Mouse (Mus musculus) liver, postnatal 0 days (tissue): Measurements from ENCODE around the gene Dnah8.

Source experiments
- CTCF ChIP-seq: sonication (generic); IDR thresholded peaks from 2 replicates; pipeline ENCODE4 v1.5.1; 2016; ENCODE audit warnings: antibody characterized with exemption, low read depth
- EP300 ChIP-seq: IDR thresholded peaks from 2 replicates; pipeline ENCODE4 v1.6.1; 2016; ENCODE audit warnings: antibody characterized with exemption, low read depth, mild to moderate bottlenecking

GRCm38 (mm10) chr17:30825731-30826304, 201.7 kb downstream of the Dnah8 start:
- no peak for TF ChIP-seq CTCF
- no peak for TF ChIP-seq EP300
